Mouse (Mus musculus) embryo, embryonic 10 days (tissue): Measurements from ENCODE around the gene G6pdx.

Experiments used
- DNase-seq: peaks from one replicate; pipeline ENCODE4 v3.0.0-alpha.2; 2015; ENCODE audit warnings: low spot score

G6pdx gene

DNA sequence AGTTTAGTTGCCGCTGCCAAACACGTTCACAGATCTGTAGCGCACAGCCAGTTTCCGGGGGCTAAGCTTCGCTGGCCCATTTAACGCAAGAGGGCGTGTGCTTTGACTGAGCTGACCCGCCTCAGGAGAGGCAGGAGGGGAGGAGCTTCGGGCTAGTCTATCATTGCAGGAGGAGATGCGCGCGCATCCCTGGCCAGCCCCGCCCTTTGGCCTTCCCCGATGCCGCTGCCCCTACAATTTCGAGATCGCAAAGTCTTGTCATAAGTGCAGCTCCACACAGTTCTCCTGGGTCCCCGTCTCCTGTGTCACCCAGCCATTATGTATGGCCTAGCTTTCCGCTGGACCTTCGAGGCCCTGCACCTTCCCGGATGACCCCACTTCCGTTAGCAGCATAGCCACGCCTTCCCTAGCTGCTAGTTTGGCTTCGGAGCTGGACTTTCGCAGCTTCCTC is at the start of gene G6pdx:
G6pdx (minus strand) TSS at position 369 of the 451 bp plus-strand sequence.
- peak; percentile 91 for DNase-seq

DNA sequence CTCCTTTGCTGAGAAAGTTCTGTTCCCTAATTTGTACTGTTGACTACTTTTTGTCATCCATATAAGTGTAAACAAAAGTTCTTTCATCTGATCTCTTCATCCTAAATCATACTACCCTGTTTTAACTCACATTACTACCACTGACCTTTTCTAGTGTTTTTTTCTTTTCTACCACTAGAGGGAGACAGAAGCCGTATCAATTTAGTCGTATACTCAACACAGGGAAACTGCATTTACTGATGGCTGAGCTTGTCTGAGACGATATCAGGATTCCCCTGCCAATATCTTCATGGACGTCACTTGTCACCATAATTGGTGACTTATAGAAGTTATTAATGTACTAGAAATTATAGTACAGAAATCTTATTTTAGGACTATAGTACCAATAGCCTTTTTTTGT is 23.8 kb upstream of the G6pdx start:
- DNase-seq: peak; percentile 46

DNA sequence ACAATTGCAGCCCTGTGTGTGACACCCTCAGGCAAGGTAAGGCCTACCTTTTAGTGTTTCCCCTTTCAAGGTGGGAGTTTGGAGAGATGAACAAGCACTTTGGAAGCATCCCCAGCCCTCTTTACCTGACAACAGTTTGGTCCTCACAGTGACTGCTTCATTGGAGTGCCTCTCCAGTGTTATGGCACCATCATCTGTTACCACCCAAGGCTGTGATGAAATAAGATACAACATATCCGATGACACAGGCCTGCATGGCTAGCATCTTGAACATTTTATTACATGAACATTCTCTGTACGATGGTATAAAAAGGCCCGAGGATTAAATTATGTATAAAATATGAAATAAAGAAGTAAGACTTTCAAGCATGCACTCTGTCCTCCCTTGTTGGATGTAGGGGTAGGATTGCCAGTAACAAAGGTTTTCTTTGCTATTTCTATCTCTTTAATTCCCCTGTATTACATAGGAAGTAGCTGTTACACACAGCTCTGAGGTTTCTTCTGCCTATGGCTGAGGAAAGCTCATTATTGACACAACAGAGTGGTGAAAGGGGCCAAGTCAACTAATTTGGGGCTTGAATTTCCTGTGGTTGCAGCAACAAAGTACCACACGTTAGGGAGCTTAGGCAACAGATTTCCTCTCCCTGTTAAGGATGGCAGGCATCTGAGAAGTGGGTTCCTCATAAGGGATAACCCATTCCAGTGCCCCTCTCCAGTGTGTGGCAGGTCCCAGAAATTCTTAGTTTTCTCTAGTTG is 22.3 kb upstream of the G6pdx start:
- DNase-seq: no peak

DNA sequence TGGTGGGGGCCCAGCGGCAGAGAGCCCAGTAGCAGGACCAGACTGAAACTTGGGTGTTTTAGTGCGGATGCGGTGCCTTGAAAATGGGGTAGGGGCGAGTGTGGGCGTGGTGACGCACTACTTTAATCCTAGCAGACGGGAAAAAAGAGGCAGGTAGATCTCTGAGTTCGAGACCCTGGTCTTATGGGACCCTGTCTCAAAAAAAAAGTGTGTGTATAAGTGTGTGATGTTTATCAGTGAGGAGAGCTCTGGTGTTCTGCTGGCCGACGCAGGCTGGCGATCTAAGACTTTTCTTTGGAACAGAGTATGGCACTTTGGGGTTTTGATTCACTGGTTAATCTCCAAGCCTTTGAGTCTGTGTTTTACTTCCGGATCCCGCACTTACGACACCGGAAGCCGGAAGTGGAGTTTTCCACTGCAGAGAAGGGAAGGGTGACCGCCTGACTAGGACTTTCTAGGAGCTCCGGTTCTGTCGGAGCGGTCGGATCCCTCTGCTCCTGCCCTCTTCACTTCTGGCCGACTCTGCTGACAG is 362 bp upstream of the G6pdx start:
- DNase-seq: peak; percentile 80

DNA sequence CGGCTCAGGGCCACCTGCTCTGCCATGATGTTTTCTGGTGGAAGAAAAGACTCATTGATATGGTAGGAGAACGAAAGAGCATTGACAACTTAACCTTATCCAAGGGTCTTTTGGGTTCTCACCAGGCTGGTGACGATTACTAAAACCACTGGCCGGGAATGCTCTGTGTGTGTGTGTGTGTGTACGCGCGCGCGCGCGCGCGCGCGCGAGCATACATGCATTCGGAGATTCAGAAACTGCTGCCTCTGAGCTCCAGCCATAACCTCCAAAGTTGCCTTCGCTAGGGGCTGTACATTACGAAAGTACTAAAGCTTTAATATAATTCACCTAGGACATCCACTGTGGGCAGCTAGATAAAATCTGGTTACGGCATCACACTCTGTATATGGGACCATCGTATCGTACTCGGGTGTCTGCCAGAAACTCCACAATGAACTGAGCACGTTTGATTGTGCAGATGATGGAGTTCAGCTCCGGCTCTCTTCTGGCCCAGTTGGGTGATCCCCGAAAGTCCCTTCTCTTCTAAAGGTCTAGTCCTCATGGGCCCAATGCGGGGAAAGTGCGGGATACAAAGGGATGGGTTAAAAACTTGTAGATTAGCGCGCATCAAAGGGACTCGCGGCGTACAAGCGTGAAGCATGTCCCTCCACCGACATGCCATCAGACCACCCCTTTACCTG is 708 bp downstream of the G6pdx start:
- DNase-seq: no peak

DNA sequence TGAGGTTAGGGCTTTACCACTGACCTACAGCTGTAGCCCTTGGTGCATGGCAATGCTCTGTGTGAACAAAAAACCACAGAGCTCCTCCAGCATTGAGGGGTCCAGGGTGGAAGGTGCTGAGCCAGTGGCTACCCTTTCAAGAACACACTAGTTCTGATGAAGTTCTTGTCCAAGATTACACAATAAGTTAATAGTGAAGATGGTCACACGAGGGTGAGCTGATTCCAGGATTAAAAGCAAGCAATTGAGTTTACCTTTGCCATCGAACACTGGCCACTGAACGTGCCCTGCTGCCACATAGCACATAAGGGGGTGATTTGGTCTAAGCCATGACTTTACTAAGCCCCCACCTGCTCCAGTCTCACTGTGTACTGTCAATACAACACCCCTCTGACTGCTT is 1.9 kb downstream of the G6pdx start:
- no peak for DNase-seq

DNA sequence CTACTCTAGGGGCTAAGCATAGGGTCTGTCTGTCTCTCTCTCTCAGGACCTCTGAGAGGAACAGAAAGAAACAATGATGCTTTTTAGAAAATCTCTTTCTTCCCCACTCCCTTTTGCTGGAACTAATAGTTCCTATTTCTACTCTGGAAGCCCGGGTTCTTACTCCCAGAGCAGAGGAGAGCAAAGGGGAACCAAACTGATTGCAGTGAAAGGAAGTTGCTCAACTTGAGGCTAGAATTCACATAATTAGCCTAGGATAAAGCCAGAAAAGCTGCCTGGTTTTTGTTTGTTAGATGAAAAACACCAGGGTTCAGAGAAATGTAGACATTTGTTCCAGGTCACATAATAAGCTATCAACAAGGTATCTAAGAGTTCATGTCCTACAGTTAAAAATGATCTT is 2.7 kb downstream of the G6pdx start:
- DNase-seq: no peak

DNA sequence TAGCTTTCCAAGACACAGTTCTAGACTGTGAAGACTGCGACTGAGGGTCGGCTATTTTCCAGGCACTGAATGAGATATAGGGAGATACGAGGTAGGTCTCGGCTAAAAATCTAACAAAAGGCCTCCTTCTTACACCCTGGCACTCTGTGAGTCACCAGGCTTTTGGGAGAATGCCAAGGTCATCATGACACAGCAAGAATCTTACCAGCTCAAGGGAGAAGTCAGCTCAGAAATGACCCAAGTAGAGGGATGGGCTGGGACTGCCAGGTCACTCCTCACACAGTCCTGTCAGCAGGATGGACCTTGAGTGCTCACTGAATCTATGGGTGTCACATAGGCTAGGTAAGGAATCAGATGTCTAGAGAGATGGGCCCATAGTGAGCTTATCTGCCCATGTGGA is 3.8 kb downstream of the G6pdx start:
- no peak for DNase-seq

DNA sequence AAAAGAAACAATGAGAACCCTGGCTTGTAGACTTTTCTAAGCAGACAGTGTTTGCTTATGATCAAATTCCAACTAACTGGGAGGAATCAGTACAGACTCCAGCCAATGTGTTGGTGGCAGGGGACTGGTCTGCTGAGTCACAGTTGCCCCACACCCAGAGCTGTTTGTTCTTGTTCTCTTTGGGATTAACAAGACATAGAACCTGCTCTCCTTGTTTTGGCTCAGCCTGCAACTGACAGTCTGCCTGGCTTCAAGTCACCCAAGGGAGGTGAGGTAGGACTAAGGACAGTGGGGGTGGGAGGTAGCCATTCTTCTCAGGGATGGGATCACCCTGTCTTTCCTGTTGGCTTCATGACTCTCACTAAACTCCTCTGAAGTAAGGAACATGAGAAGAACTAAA is 4.6 kb downstream of the G6pdx start:
- no peak for DNase-seq

DNA sequence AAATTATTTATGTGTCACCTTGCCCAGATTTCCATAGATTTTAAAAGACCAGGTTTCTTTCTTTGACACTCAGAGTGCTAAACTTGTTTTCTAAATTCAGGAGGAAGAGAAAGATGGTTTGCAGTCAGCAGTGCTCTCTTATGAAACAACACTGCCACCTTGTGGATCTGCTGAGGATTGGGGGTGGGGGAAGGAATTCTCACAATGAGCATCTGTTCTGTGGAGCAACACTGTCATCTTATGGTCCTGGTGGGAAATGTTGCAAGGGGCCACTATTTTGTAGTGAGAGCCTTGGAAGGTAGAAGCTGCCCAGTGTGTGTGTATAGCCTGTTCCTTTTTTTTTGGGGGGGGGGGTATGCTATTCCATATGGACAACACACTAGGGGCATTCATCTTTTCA is 15.6 kb downstream of the G6pdx start:
- DNase-seq: peak; percentile 68

DNA sequence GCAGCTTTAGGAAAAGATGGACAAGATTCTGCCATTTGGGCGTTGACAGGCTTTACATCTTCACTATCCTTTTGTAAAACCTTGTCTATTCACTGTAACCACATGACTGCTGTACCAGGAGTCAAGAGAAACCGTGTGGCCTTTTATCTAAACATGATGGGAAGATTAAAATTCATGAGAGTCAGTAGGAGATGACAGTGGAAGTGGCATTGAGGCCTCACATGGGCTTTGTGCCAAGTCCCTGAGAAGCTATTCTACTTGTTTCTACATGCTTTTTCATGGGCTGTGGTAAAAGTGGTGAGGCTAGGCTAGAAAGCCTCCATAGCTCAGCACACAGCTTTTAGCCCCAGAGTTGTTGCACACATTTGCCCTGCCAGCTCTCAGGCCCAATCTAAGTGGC is 20.7 kb downstream of the G6pdx start:
- DNase-seq: no peak

DNA sequence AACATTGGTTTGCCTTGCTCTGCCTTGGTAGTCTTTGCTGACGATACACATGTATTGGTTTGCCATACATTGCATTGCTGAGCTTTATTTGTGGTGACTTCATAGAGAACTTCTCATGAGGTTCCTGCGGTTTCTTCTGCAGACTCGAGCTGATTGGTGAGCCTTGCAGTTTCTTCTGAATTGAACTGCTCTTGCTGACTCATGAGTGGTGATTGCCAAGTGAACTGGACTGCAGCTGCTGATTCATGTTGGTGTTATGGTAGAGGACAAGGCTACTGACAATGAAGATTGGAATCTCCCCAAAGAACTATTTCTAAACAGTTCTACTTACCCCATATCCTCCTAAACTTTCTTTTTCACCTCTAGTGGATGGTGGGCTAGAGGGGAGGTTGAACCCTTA is 28.9 kb downstream of the G6pdx start:
- DNase-seq: no peak

DNA sequence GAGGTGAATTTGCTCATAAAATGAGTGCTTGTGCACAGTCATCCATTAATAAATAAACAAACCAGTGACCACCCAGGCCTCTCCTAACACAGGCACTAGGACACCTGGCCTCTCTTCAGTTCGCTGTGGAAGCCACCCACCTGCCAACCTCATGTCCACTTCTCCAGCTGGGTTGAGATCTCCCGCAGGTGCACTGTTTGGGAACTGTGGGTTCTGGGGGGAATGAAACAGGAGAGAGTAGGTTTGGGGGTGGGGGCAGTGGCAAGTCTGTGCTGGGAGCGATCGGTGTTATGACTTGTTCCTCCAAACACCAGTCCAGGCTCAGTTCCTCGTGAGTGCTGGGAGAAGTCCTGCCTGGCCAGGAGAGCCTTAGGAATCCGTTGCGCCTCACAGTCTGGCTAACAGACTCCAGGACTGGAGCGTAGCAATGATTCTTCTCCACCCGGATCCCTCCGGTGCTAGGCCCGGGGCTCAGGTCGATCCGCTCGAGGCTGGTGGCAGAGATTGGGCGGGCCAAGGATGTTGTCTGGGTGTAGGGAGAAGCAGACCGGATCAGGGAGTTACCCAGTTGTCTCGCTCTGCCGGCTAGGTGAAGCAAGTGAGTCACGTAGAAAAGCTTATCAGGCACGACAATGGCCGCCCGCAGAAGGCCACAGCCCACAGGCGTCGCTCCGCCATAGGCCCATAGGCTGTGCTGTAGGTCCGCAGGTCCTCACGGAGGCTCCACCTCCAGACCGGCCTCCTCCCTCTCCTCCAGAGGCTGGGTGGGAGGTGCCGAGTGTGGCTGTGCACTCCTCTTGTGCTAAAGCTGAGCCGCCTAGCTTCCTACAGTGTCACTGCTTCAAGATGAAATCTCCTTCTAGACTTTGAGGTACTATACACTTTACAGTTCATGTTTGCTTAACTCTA is 36.2 kb downstream of the G6pdx start, which contains the start of the genes Fam3a and Ikbkg:
Fam3a (minus strand) TSS at position 738 of the 909 bp plus-strand sequence.
Ikbkg (plus strand) TSS at position 756 of the 909 bp plus-strand sequence.
- DNase-seq: peak; percentile 90

DNA sequence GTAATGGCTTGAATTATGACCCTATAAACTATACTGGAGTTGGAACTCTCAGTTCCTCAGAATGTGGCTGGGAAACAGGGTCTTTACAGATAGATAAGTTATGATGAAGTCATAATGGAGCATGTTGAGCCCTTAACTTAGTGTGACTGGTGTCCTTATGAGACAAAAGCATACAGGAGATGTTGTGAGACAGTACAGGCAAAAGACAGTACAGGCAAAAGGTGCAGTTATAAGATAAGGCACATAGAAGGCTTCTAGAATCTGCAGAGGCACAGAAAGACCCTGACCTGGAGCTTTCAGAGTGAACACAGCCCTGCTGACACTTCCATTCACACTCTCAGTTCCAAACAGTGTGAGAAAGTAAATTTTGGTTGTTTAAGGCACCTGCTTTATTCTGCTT is 40.8 kb downstream of the G6pdx start:
- DNase-seq: no peak

DNA sequence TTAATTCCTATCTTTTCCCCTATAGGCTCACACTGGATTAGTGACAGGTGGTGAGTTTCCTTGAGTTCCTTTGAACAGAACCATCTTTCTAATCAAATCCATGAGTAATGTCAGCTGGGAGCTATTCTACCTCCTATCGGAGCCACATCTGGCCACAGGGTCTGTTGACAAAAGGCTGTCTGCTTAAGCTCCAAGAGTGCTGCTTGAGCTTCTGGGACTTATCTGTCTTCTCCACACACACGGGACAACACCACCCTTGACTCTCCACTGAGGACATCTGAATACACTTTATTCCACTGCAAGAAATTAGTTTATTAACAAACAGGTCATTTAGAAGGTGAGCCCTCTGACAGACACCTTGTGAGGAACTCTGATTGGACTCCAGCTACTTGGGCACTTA is 44.5 kb downstream of the G6pdx start:
- no peak for DNase-seq

DNA sequence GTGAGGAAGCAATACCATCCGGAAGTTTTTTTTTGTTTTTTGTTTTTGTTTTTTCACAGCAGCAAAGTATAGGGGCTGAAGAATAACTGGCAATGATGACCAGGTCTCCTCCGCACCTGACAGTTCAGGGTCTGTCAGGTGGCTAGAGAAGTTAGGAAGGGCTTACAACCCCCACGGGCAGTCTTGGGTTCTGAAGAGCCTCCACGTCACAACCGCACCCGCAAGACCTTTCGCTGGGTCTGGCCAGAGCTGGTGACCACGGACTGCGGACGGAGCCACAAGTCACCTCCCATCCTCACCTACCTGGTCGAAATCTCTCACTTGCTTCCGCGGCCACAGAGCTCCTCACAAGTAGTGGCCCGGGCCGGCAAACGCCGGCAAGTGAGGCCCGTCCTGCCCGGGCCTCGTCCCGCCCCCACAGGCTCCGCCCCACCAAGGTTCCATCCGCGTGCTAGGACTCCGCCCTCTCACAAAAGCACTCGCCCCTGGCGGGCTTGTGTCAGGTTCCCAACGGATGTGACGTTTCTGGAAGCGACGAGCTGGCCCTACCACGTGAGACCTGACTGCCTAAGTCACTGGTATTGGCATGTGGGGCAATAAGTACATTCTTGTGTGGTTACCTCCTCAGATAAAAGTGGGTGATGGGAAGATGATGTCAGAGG is 56.0 kb downstream of the G6pdx start, which contains the start of the genes Ubl4a and Slc10a3:
Ubl4a (minus strand) TSS at position 331 of the 662 bp plus-strand sequence.
Slc10a3 (minus strand) TSS at position 462 of the 662 bp plus-strand sequence.
- DNase-seq: peak; percentile 92

DNA sequence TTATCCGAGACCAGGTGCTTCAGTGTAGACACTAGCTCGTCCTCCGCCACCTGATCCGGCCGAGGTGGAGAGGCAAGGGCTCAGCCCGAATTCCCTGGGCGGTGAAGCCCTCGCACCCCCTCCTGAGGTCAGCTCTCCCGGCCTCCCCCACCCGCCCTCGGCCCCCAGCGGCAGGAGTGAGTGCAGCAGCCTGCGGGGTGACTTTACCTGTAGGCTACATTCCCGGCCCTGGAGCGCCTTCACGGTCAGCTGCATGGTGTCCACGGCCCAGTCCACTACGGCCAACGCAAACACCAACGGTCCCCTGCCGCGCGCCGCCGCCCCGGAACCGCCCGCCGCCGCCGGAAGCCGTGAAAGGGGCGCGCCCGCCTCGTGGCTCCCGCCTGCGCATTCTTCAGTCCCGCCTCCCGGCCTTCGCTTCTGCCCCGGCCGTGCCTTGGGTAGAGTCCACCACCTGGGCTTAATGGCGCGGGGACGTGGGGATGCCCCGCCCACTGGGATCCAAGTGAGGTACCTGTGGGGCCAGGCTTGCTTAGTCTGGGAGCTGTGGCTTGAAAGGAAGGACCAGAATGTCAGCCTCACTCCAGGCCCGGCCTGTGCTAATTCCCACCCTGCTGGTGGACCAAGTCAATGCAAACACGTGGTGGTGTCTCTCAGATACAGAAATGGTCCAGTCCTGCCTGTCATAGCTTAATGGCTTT is 60.6 kb downstream of the G6pdx start:
- DNase-seq: peak; percentile 74

DNA sequence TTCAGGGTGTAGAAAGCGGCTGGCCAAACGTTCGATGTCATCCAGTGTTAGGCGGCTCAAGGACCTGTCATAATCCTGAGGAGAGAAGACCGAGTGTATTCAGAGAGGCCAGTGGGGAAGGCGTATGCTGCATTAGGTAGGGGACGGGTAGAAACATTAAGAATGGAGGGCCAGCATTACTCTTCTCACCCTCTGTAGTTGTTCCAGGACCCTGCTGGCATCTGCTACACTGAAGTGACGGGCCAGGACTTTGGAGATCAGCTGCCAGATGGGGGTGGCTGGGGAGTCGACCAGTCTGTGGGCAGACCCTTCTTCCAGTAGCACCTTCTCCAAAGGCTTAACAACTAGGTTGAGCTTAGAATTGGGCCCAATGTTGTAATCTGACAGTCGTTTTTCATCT is 61.5 kb downstream of the G6pdx start:
- DNase-seq: no peak
